Mouse (Mus musculus): ENCODE results near the gene Zcwpw1. TPM values are rescaled to one million over a fixed set of nuclear protein-coding genes. Genes with fewer than 3 reads are reported as not detected.

The Zcwpw1 gene
- polyA plus RNA-seq, 1 experiment from 2014 or later = 13.8 TPM

Other genes starting within 250 kb of the Zcwpw1 start
- 9.4 and 27.5 TPM in 2 replicates for gene Actl6b, start 234.3 kb upstream of the Zcwpw1 start, polyA plus RNA-seq (2016; fragmentation: Nextera tagmentation; extraction: Ambion mirVana)
- gene Tfr2, start 218.0 kb upstream of the Zcwpw1 start, polyA plus RNA-seq (2016; fragmentation: Nextera tagmentation; extraction: Ambion mirVana) = 1.9 and 2.2 TPM in 2 replicates
- gene Mospd3, start 186.7 kb upstream of the Zcwpw1 start, polyA plus RNA-seq (2016; fragmentation: Nextera tagmentation; extraction: Ambion mirVana) = 14.0 and 19.4 TPM in 2 replicates
- 61.4 and 68.2 TPM in 2 replicates for gene Pcolce, start 174.0 kb upstream of the Zcwpw1 start, polyA plus RNA-seq (2016; fragmentation: Nextera tagmentation; extraction: Ambion mirVana)
- 0.25 and 0.28 TPM in 2 replicates for gene Fbxo24, start 158.8 kb upstream of the Zcwpw1 start, polyA plus RNA-seq (2016; fragmentation: Nextera tagmentation; extraction: Ambion mirVana)
- gene Lrch4, start 158.7 kb upstream of the Zcwpw1 start, polyA plus RNA-seq (2016; fragmentation: Nextera tagmentation; extraction: Ambion mirVana) = 27.2 and 32.7 TPM in 2 replicates
- gene Gm20605, start 158.6 kb upstream of the Zcwpw1 start, polyA plus RNA-seq (2016; fragmentation: Nextera tagmentation; extraction: Ambion mirVana) = 14.0 and 15.4 TPM in 2 replicates
- 7.7 and 7.8 TPM in 2 replicates for gene Sap25, start 146.5 kb upstream of the Zcwpw1 start, polyA plus RNA-seq (2016; fragmentation: Nextera tagmentation; extraction: Ambion mirVana)
- gene Irs3, start 142.1 kb upstream of the Zcwpw1 start, polyA plus RNA-seq (2016; fragmentation: Nextera tagmentation; extraction: Ambion mirVana) = 0.36 and 0.48 TPM in 2 replicates
- 27.2 and 28.8 TPM in 2 replicates for gene Agfg2, start 103.1 kb upstream of the Zcwpw1 start, polyA plus RNA-seq (2016; fragmentation: Nextera tagmentation; extraction: Ambion mirVana)
- 5.1 and 8.4 TPM in 2 replicates for gene Nyap1, start 46.2 kb upstream of the Zcwpw1 start, polyA plus RNA-seq (2016; fragmentation: Nextera tagmentation; extraction: Ambion mirVana)
- 75.6 and 75.8 TPM in 2 replicates for gene Tsc22d4, start 42.1 kb upstream of the Zcwpw1 start, polyA plus RNA-seq (2016; fragmentation: Nextera tagmentation; extraction: Ambion mirVana)
- gene Ppp1r35, start 8.9 kb upstream of the Zcwpw1 start, polyA plus RNA-seq (2016; fragmentation: Nextera tagmentation; extraction: Ambion mirVana) = 62.6 and 63.9 TPM in 2 replicates
- 11.7 and 12.5 TPM in 2 replicates for gene Mepce, start 143 bp upstream of the Zcwpw1 start, polyA plus RNA-seq (2016; fragmentation: Nextera tagmentation; extraction: Ambion mirVana)
- gene Pilra, start 48.5 kb downstream of the Zcwpw1 start, polyA plus RNA-seq (2016; fragmentation: Nextera tagmentation; extraction: Ambion mirVana) = 0.19 and 1.1 TPM in 2 replicates
- gene Pilrb1, start 70.3 kb downstream of the Zcwpw1 start, polyA plus RNA-seq (2016; fragmentation: Nextera tagmentation; extraction: Ambion mirVana) = not detected in 2 replicates
- not detected in 2 replicates for gene Pilrb2, start 84.0 kb downstream of the Zcwpw1 start, polyA plus RNA-seq (2016; fragmentation: Nextera tagmentation; extraction: Ambion mirVana)
- gene Cyp3a13, start 133.8 kb downstream of the Zcwpw1 start, polyA plus RNA-seq (2016; fragmentation: Nextera tagmentation; extraction: Ambion mirVana) = not detected in 2 replicates
- 0.02 and 0.05 TPM in 2 replicates for gene Gjc3, start 175.3 kb downstream of the Zcwpw1 start, polyA plus RNA-seq (2016; fragmentation: Nextera tagmentation; extraction: Ambion mirVana)
- not detected in 2 replicates for gene Azgp1, start 193.7 kb downstream of the Zcwpw1 start, polyA plus RNA-seq (2016; fragmentation: Nextera tagmentation; extraction: Ambion mirVana)
- gene Smok3a, start 233.5 kb downstream of the Zcwpw1 start, polyA plus RNA-seq (2016; fragmentation: Nextera tagmentation; extraction: Ambion mirVana) = not detected in 2 replicates
- not detected in 2 replicates for gene Smok3b, start 233.6 kb downstream of the Zcwpw1 start, polyA plus RNA-seq (2016; fragmentation: Nextera tagmentation; extraction: Ambion mirVana)